Mouse (Mus musculus) hindbrain, embryonic 13.5 days (tissue): ENCODE data around the gene Ear2. TPM values are rescaled to one million over a fixed set of nuclear protein-coding genes. Genes with fewer than 3 reads are reported as not detected.

ENCODE experiments used
- polyA plus RNA-seq: library from polyadenylated mRNA; unstranded; fragments of >200 nt; fragmentation: Nextera tagmentation; extraction: Ambion mirVana; gene quantifications from 2 replicates; pipeline ENCODE4 v1.2.1, GENCODE M21; 2015

Ear2 gene
- polyA plus RNA-seq, 1 experiment from 2014 or later = not detected

Other genes starting within 250 kb of the Ear2 start
- not detected in 2 replicates for gene Ear1, start 227.1 kb upstream of the Ear2 start, polyA plus RNA-seq
- gene Ear10, start 179.1 kb upstream of the Ear2 start, polyA plus RNA-seq = not detected in 2 replicates
- 7.7 and 9.2 TPM in 2 replicates for gene Gm8113, start 177.3 kb upstream of the Ear2 start, polyA plus RNA-seq
- not detected in 2 replicates for gene Ang5, start 145.6 kb upstream of the Ear2 start, polyA plus RNA-seq
- not detected in 2 replicates for gene Ang6, start 100.4 kb upstream of the Ear2 start, polyA plus RNA-seq
- not detected in 2 replicates for gene Gm3327, start 21.2 kb downstream of the Ear2 start, polyA plus RNA-seq
- not detected in 2 replicates for gene Gm8212, start 95.0 kb downstream of the Ear2 start, polyA plus RNA-seq
- not detected in 2 replicates for gene 4930503E14Rik, start 110.6 kb downstream of the Ear2 start, polyA plus RNA-seq
- not detected in 2 replicates for gene Gm8220, start 182.9 kb downstream of the Ear2 start, polyA plus RNA-seq
- not detected in 2 replicates for gene Gm5930, start 235.9 kb downstream of the Ear2 start, polyA plus RNA-seq